Mouse (Mus musculus): Measurements from ENCODE around the gene Gosr2.

Gosr2 gene

GRCm38 (mm10) chr11:103688980-103689378, 8.7 kb downstream of the Gosr2 start:
- no peak for DNase-seq (ENCODE audit: low spot score)

DNA sequence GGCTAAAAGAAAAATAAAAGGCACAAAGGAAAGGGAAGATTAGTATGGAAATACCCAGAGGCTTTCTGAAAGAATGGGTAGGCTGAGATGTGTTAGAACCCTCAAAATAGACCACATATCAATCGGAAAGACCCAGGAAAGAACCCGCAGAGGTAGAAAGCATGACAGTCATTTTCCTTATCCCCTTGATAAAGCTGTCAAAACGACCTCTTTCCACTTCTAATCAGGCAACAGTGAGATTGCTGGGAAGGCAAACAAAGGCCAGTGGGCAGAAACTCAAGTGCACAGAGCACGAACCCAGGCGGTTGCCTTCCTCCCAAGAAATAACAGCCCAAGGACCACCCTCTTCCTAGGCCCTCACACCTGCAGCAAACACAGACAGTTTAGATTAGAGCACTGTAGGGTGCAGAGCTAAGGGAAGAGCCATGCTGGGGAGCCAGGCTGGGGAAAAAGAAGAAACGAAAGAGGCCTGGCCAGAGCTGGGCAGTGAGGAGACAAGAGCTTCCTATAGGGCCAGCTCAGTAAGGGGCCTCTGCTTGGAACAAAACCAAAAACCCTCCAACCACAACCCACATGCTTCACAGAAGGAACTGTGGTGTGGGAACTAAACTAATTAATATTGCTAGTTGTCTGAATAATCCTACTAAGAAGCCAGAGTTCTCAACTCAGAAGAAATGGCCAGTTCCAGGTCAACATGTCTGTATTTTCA, 9.3 kb downstream of the Gosr2 start:
- no peak for DNase-seq (ENCODE audit: low spot score)

GRCm38 (mm10) chr11:103686706-103687105, 11.0 kb downstream of the Gosr2 start:
- no peak for DNase-seq (ENCODE audit: low spot score)

GRCm38 (mm10) chr11:103685261-103685736, 12.4 kb downstream of the Gosr2 start:
- DNase-seq (ENCODE audit: low spot score) = peak; percentile 69

- peak; percentile 16 for DNase-seq (ENCODE audit: low spot score)
Observed at GRCm38 (mm10) chr11:103683667-103684334, 13.9 kb downstream of the Gosr2 start.

- DNase-seq (ENCODE audit: low spot score) = peak; percentile 65
Observed at GRCm38 (mm10) chr11:103677042-103677441, 20.7 kb downstream of the Gosr2 start.

GRCm38 (mm10) chr11:103675556-103675955, 22.1 kb downstream of the Gosr2 start:
- peak; percentile 66 for DNase-seq (ENCODE audit: low spot score)

DNA sequence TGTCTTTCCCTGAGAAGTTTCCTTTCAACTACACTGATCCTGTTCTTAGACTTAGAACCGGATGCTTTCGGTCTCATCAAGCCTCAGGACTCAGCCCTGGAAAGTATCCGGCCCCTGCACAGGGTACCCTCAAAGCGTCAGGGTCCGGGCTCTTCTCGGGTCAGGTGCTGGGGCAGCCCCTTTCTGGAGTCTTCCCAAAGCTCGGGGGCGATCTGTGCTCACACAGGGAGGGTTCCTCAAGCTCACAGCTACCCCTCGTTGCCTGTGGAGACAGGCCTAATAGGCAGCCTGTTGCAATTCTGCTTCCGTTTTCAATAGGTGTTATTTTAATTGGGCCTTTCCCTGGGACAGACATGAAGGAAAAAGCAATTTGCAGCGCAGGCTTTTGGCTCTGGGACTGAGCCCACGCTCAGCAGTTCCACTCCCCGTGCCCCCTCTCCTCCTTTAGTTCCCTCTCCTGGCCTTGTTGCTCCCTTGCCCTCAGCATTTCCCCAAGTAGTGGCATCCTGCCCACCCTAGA, 30.7 kb downstream of the Gosr2 start:
- no peak for DNase-seq (ENCODE audit: low spot score)

- peak; percentile 51 for DNase-seq (ENCODE audit: low spot score)
Observed at GRCm38 (mm10) chr11:103666181-103666906, 31.4 kb downstream of the Gosr2 start.

GRCm38 (mm10) chr11:103665695-103666094, 32.0 kb downstream of the Gosr2 start:
- DNase-seq (ENCODE audit: low spot score) = no peak

DNA sequence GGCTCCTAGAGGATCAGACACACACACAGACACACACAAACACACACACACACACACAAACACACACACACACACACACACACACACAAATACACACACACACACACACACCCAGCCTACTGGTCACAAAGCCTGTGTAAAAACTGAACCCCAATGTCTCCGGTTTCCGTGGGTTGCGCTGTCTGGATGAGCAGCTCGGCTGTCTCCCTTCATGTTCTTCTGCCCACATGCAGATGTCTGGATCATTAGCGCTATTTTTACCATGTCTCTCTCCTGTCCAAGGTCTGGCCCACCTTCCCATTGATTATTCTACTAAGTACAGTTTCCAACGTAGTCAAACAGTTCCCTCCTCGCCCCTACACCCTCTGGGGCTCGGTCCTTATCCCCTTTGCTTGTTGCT, 34.6 kb downstream of the Gosr2 start:
- DNase-seq (ENCODE audit: low spot score) = no peak

- no peak for DNase-seq (ENCODE audit: low spot score)
Observed at GRCm38 (mm10) chr11:103662546-103662945, 35.2 kb downstream of the Gosr2 start.

GRCm38 (mm10) chr11:103661863-103662262, 35.8 kb downstream of the Gosr2 start:
- no peak for DNase-seq (ENCODE audit: low spot score)

GRCm38 (mm10) chr11:103658189-103658588, 39.5 kb downstream of the Gosr2 start:
- no peak for DNase-seq (ENCODE audit: low spot score)

GRCm38 (mm10) chr11:103656520-103656919, 41.2 kb downstream of the Gosr2 start:
- no peak for DNase-seq (ENCODE audit: low spot score)

DNA sequence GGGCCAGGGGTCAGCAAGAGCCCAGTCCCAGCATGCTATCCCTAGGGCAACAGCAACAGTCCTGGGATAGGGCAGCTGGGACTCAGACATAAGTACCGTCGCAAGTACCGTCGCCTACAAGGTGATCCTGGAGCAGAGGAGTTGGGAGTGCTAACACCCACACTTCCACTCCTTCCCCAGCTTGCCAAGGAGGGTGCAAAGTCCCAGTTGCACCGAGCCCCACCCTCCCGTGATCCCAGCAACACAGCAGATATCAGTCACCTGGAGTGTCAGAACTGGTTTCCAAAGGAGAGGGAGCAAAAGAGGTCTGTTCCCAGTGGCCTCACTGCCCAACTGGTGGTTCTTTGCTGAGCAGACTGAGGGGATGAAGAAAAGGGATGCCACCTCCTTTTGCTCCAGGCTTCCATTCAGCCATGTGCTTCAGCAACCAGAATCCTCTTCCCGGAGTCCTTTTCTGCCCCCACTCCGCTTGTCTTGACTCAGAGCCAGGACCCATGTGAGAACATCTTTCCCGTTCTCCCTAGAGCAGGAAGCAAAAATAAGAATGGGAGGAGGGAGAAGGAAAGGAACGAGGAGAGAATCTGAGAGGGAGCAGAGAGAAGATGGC, 44.2 kb downstream of the Gosr2 start:
- no peak for DNase-seq (ENCODE audit: low spot score)

DNA sequence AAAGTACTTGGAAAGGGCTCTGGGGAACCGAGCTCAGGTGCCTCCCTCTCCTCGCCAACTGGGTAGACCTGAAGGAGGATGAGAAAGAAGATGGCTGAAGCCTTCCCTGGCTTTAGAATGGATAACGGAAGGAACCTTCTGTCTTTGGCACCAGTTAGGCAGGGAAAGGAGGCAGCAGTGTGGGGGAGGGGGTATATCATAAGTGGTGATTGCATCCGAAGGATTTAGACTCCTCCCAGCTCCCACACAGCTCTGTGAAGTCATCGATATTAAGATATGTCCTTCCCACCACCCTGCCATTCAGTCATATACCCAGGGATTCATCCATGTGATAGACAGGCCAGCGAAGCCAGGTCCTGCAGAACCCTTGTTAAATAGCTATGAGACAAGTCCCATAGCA, 46.3 kb downstream of the Gosr2 start:
- no peak for DNase-seq (ENCODE audit: low spot score)

- no peak for DNase-seq (ENCODE audit: low spot score)
Observed at GRCm38 (mm10) chr11:103649983-103650493, 47.7 kb downstream of the Gosr2 start.

DNA sequence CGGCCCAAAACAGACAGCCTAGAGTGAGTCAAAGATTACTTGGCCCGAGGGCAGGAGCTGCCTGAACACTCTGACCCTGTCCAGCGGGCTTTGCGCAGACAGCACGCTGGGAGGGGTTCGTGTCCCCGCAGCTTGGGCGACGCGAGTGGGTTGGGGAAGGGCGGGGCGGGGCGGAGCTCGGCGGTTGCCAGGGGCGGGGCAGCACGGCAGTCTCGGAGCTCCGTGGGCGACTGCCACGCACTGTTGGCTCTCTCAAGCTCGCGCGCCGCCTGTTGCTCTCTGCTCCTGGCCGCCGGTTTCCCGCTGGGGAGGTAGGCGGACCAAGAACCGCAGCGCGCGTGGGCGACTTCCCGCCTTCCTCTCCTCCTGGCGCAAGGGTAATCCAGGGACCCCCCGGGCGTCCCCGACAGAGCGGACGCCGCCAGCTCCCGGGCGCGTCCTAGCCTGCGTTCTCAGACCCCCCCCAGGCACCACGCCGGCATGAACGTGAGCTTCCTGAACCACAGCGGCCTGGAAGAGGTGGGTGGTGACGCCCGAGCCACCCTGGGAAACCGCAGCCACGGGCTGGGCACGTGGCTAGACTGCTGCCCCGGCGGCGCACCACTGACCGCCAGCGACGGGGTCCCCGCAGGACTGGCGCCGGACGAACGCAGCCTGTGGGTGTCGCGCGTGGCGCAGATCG, 48.3 kb downstream of the Gosr2 start, which contains the start of gene Rprml:
Rprml (plus strand) TSS at position 270 of the 682 bp plus-strand sequence.
- peak; percentile 53 for DNase-seq (ENCODE audit: low spot score)

DNA sequence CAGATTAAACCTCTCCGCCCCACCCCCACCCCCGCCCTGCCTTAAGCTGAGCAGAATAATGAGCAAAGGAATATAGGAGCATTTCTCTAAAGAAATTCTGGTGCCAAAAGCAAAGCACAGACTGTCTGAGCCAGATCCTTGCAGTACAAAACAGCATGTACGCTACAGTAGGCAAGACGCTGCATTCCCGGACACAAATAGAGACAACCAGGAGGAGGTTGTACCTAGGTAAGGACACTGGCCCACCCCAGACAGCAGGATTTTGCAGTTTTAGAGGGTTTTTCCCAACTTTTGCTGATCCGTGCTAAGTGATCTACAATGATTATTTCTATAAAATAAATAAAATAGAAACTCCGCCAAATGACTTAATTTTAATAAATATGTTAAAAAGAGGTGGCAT, 49.0 kb downstream of the Gosr2 start:
- no peak for DNase-seq (ENCODE audit: low spot score)

DNA sequence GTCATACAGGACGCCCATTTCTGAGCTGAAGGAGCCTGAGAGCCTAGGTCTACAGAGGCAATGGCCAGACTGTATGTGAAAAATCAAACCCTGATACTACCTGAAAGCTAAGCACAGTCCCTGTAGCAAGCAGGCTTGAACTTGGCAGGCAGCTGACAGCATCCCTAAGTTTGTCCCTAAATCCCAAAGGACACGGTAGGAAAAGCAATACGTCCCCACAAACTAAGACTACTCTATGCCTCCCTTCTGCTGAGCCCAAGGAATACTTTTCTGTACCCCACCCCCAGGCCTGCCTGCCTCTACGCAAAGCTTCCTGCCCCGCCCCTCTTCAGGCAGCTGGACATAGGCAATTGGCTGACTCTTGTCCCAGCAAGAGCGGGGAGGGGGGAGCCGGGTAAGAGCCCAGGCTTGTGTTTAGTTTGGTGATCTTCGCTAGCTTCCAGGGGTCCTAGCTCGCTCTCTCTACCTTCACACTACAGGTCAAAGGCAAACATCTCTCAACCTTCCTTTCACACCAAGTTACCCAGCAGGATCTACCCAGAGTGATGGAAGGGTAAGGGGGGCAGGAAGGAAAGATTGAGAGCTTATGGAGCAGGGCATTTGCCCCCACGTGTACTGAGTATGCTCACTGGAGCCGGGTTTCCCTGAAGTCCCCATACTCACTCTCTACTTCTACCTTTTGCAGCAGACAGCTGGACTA, 49.6 kb downstream of the Gosr2 start:
- peak; percentile 12 for DNase-seq (ENCODE audit: low spot score)
